Mouse (Mus musculus) olfactory bulb, adult 2 months (tissue): Measurements from ENCODE around the gene Elavl1.

Source experiments
- CTCF ChIP-seq: fragments of 200-500 bp; IDR thresholded peaks from 2 replicates; pipeline ENCODE4 v1.5.1; 2012; ENCODE audit warnings: low read depth, mild to moderate bottlenecking, low read length, moderate library complexity; ENCODE audit not compliant: insufficient read depth
- POLR2A ChIP-seq: fragments of 200-500 bp; IDR thresholded peaks from 2 replicates; pipeline ENCODE4 v1.6.1; 2012; ENCODE audit warnings: mild to moderate bottlenecking, low read depth, low read length, moderate library complexity; ENCODE audit not compliant: insufficient read depth

DNA sequence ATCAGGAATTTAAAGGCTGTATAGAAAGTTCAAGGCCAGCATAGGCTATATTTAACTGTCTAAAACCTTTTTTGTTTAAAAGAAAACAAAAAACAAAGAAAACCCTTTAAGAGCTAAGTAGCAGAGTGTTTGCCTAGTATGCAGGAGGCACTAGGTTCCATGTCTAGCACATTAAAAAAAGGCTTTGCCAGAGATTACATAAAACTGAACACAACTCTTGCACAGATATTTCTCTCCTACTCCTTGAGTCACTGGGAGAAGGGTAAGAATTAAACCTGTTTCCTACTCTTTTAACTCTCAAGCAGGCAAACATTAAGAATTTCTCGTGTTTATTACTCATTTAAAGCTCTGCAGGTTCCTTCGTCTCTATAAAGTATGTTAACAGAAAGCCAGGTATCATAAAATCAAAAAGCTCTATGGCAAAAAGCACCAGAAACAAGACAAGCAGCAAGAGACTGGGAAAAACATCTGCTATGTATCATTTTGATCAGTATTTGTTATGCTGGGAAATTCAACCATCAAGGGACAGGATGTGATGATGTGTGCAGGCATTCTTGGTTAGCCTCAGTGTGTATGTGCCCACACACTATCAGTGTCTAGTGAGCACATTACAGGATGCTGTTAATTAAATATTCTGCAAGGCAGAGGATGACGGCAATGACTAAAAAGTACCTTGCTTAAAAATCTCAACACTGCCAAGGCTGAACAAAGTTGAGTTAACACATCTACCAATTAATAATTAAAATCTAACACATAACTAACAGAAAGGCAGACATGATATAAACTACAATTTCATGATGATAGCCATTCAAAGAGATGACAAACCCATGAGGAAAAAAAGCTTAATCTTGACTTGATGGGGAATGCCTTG is 11.7 kb downstream of the Elavl1 start:
- no peak for TF ChIP-seq CTCF
- no peak for TF ChIP-seq POLR2A
